Mouse (Mus musculus) heart, adult 2 months (tissue): Measurements from ENCODE around the gene Ms4a7.

ENCODE experiments used
- CTCF ChIP-seq: fragments of 200-600 bp; IDR thresholded peaks from 2 replicates; pipeline ENCODE4 v1.8.1; 2022; ENCODE audit warnings: antibody characterized with exemption, mild to moderate bottlenecking, moderate library complexity
- EP300 ChIP-seq: fragments of 200-500 bp; IDR thresholded peaks from 2 replicates; pipeline ENCODE4 v1.6.1; 2011; ENCODE audit warnings: low read depth, low read length, control low read depth; ENCODE audit not compliant: insufficient read depth
- POLR2A ChIP-seq: fragments of 200-500 bp; IDR thresholded peaks from 2 replicates; pipeline ENCODE4 v1.6.1; 2011; ENCODE audit warnings: mild to moderate bottlenecking, low read depth, low read length, control low read depth; ENCODE audit not compliant: insufficient read depth

DNA sequence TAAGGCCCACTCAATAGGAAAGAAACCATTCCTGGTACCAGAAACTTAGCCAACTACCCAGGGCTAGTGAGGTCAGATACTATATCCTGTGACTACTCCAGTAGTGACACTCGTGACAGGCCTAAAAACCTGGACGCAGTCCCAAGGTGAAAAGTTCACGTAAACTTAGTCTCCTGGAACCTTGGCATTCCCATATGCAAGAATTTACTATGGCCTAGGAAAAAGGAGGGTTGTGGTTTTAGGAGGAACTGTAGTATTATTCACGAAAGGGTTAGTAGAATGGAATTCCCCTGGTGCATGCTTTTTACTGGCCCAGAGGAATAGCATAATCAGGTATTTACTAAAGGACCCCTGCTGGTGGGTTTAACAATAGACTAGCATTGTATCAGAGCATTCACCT is 19.2 kb downstream of the Ms4a7 start:
- TF ChIP-seq POLR2A (no peak), CTCF (no peak), EP300 (no peak)
